ENCODE assay signal across 22 mouse cellular contexts in the genomic region with DNA sequence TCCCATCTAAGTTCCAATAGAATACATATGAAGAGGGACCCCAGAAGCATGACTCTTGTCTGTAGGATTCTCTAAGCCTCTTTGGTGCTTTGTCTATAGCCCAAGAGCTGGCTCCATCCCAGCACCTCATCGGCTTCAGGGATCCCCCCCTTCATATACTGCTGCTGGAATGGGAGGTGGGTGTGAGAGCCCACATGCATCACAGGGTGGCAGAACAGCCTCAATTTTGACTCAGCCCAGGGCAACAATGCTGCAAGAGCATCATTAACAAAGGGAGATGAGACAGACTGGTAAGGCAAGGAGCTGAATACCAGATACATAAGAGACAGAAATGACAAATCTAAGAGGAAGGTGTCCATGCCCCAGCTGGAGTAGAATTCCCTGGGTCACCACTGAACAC. TPM values are rescaled to one million over a fixed set of nuclear protein-coding genes. Genes with fewer than 3 reads are reported as not detected.
A peak's percentile ranks its signal among the peaks of the same experiment; 100 is the strongest.
DNase-seq lines count a peak whose midpoint lies in the region; ATAC-seq and TF ChIP-seq lines count a peak whose summit lies in the region.
"Had no signal": no experiment of that assay in that cellular context is flagged by ENCODE, and none has a peak within 500 bp of the region (broad histone marks: within the 10 kb centered on the region; RNA-seq: fewer than 3 reads in every experiment).

No protein-coding gene starts in this region.

- no peak overlapping the region for H3K9ac ChIP-seq in forebrain, embryonic 13.5 days
- H3K9ac ChIP-seq in forebrain, embryonic 12.5 days, result no peak overlapping the region
- no peak overlapping the region for H3K9ac ChIP-seq in midbrain, embryonic 12.5 days (replicated peaks)
- H3K9ac ChIP-seq in midbrain, embryonic 11.5 days (ENCODE audit: low read length), result no peak overlapping the region
- no peak overlapping the region for H3K9ac ChIP-seq in forebrain, postnatal 0 days
- no peak overlapping the region for H3K9ac ChIP-seq in neural tube, embryonic 14.5 days (replicated peaks; ENCODE audit: low read depth, low read length)
- H3K9ac ChIP-seq: embryonic facial prominence, embryonic 15.5 days; heart, embryonic 15.5 days; limb, embryonic 15.5 days had no signal

- peaks cover 22% of the 10 kb centered on the region for H3K36me3 ChIP-seq in forebrain, embryonic 13.5 days (ENCODE audit: poor library complexity, severe bottlenecking)
- H3K36me3 ChIP-seq in forebrain, embryonic 12.5 days (replicated peaks), result peaks cover 18% of the 10 kb centered on the region
- peaks cover 12% of the 10 kb centered on the region; the same call in 1 of the 2 replicates for H3K36me3 ChIP-seq in midbrain, embryonic 12.5 days
- H3K36me3 ChIP-seq in midbrain, embryonic 11.5 days (ENCODE audit: control insufficient read depth, insufficient read depth, low read length), result peaks cover 3% of the 10 kb centered on the region; the same call in 1 of the 2 replicates
- peaks cover 13% of the 10 kb centered on the region for H3K36me3 ChIP-seq in forebrain, postnatal 0 days (ENCODE audit: insufficient read depth)
- peaks cover 8% of the 10 kb centered on the region; the same call in 1 of the 2 replicates for H3K36me3 ChIP-seq in neural tube, embryonic 14.5 days (ENCODE audit: control insufficient read depth, insufficient read depth, low read length)
- H3K36me3 ChIP-seq: heart, embryonic 15.5 days had no signal

- no peak overlapping the region for H3K4me2 ChIP-seq in forebrain, embryonic 13.5 days
- H3K4me2 ChIP-seq in forebrain, embryonic 12.5 days, result no peak overlapping the region
- H3K4me2 ChIP-seq in midbrain, embryonic 12.5 days (replicated peaks), result no peak overlapping the region
- H3K4me2 ChIP-seq in midbrain, embryonic 11.5 days, result no peak overlapping the region
- H3K4me2 ChIP-seq in forebrain, postnatal 0 days (ENCODE audit: low read depth), result no peak overlapping the region
- H3K4me2 ChIP-seq in neural tube, embryonic 14.5 days (ENCODE audit: low read depth, low read length), result no peak overlapping the region
- H3K4me2 ChIP-seq: embryonic facial prominence, embryonic 15.5 days; heart, embryonic 15.5 days; limb, embryonic 15.5 days had no signal

- TF ChIP-seq CTCF in forebrain, postnatal 0 days (IDR thresholded peaks at IDR 0.05; ENCODE audit: low read depth), result peak; percentile 37

- H3K27ac ChIP-seq in forebrain, embryonic 13.5 days, result no peak overlapping the region
- H3K27ac ChIP-seq in forebrain, embryonic 12.5 days, result no peak overlapping the region
- 0 out of 2 replicates have a peak overlapping the region, but pooled peaks have one; percentile 25 for H3K27ac ChIP-seq in midbrain, embryonic 12.5 days (replicated peaks)
- H3K27ac ChIP-seq in midbrain, embryonic 11.5 days (ENCODE audit: low read depth, low read length), result no peak overlapping the region
- H3K27ac ChIP-seq in forebrain, postnatal 0 days (ENCODE audit: low read depth, low read length), result no peak overlapping the region
- H3K27ac ChIP-seq in neural tube, embryonic 14.5 days (ENCODE audit: low read depth, low read length), result no peak overlapping the region
- H3K27ac ChIP-seq: embryonic facial prominence, embryonic 15.5 days; heart, embryonic 15.5 days; limb, embryonic 15.5 days had no signal

- DNase-seq in midbrain, embryonic 11.5 days (ENCODE audit: low spot score, missing footprints), result no peak
- no peak for DNase-seq in forebrain, postnatal 0 days
- no peak for DNase-seq in thymus, postnatal 14 days
- no peak for DNase-seq in thymus, adult 18-20 months
- DNase-seq: adrenal gland, postnatal 14 days; cerebellum, adult 9-10 months; gastrocnemius, postnatal 10 days; heart, adult 18-20 months; kidney, adult 11 months; kidney, postnatal 14 days; layer of hippocampus, adult 9-11 months; lung, postnatal 10 days; right cerebral cortex, postnatal 25 days; thymus, postnatal 4 days had no signal

- H3K9me3 ChIP-seq in forebrain, embryonic 13.5 days (replicated peaks), result no peaks in the 10 kb centered on the region
- no peaks in the 10 kb centered on the region for H3K9me3 ChIP-seq in forebrain, embryonic 12.5 days
- no peaks in the 10 kb centered on the region for H3K9me3 ChIP-seq in midbrain, embryonic 12.5 days
- no peaks in the 10 kb centered on the region for H3K9me3 ChIP-seq in midbrain, embryonic 11.5 days (ENCODE audit: control insufficient read depth, low read length)
- no peaks in the 10 kb centered on the region for H3K9me3 ChIP-seq in forebrain, postnatal 0 days (ENCODE audit: low read length)
- no peaks in the 10 kb centered on the region for H3K9me3 ChIP-seq in neural tube, embryonic 14.5 days (ENCODE audit: control insufficient read depth, low read length)
- H3K9me3 ChIP-seq: embryonic facial prominence, embryonic 15.5 days; heart, embryonic 15.5 days; limb, embryonic 15.5 days had no signal

- H3K27me3 ChIP-seq in forebrain, embryonic 13.5 days, result no peaks in the 10 kb centered on the region
- no peaks in the 10 kb centered on the region for H3K27me3 ChIP-seq in forebrain, embryonic 12.5 days
- no peaks in the 10 kb centered on the region for H3K27me3 ChIP-seq in midbrain, embryonic 12.5 days
- H3K27me3 ChIP-seq in midbrain, embryonic 11.5 days (ENCODE audit: control insufficient read depth, insufficient read depth, low read length), result no peaks in the 10 kb centered on the region
- H3K27me3 ChIP-seq in forebrain, postnatal 0 days (ENCODE audit: insufficient read depth, low read length), result no peaks in the 10 kb centered on the region
- H3K27me3 ChIP-seq in neural tube, embryonic 14.5 days (ENCODE audit: control insufficient read depth, insufficient read depth, low read length), result no peaks in the 10 kb centered on the region
- H3K27me3 ChIP-seq: embryonic facial prominence, embryonic 15.5 days; heart, embryonic 15.5 days; limb, embryonic 15.5 days had no signal

- WGBS in forebrain, embryonic 13.5 days, result 75% methylated on average over 1 of the region's 1 CpGs
- WGBS in forebrain, embryonic 12.5 days, result 87% methylated on average over 1 of the region's 1 CpGs
- WGBS in midbrain, embryonic 12.5 days, result 91% methylated on average over 1 of the region's 1 CpGs
- WGBS in midbrain, embryonic 11.5 days, result 86% methylated on average over 1 of the region's 1 CpGs
- 53% methylated on average over 1 of the region's 1 CpGs for WGBS in forebrain, postnatal 0 days
- WGBS in neural tube, embryonic 14.5 days, result 76% methylated on average over 1 of the region's 1 CpGs

- peak; percentile 28; the same call in 1 of the 2 replicates for ATAC-seq in forebrain, embryonic 13.5 days
- ATAC-seq in forebrain, embryonic 12.5 days (ENCODE audit: low FRiP score), result no peak
- no peak for ATAC-seq in midbrain, embryonic 12.5 days (ENCODE audit: low FRiP score, low read depth)
- ATAC-seq in midbrain, embryonic 11.5 days (ENCODE audit: low FRiP score), result no peak
- ATAC-seq in forebrain, postnatal 0 days, result peak; percentile 72
- peak; percentile 35; the same call in 1 of the 2 replicates for ATAC-seq in neural tube, embryonic 14.5 days (ENCODE audit: low read depth)
- ATAC-seq: activated CD4-positive, CD25-positive, alpha-beta regulatory T cell, adult 4 months had no signal

- no peak overlapping the region for H3K4me3 ChIP-seq in forebrain, embryonic 13.5 days
- H3K4me3 ChIP-seq in forebrain, embryonic 12.5 days (replicated peaks), result no peak overlapping the region
- H3K4me3 ChIP-seq in midbrain, embryonic 12.5 days, result no peak overlapping the region
- no peak overlapping the region for H3K4me3 ChIP-seq in midbrain, embryonic 11.5 days (ENCODE audit: low read depth, low read length)
- no peak overlapping the region for H3K4me3 ChIP-seq in forebrain, postnatal 0 days (ENCODE audit: low read depth, low read length)
- H3K4me3 ChIP-seq in neural tube, embryonic 14.5 days (ENCODE audit: low read depth, low read length), result no peak overlapping the region
- H3K4me3 ChIP-seq: embryonic facial prominence, embryonic 15.5 days; heart, embryonic 15.5 days; limb, embryonic 15.5 days had no signal

- H3K4me1 ChIP-seq in forebrain, embryonic 13.5 days, result no peaks in the 10 kb centered on the region
- H3K4me1 ChIP-seq in forebrain, embryonic 12.5 days, result no peaks in the 10 kb centered on the region
- H3K4me1 ChIP-seq in midbrain, embryonic 12.5 days, result no peaks in the 10 kb centered on the region
- H3K4me1 ChIP-seq in midbrain, embryonic 11.5 days (ENCODE audit: control insufficient read depth, insufficient read depth, low read length), result no peaks in the 10 kb centered on the region
- no peaks in the 10 kb centered on the region for H3K4me1 ChIP-seq in forebrain, postnatal 0 days (ENCODE audit: insufficient read depth)
- no peaks in the 10 kb centered on the region for H3K4me1 ChIP-seq in neural tube, embryonic 14.5 days (ENCODE audit: control insufficient read depth, insufficient read depth, low read length)

RNA-seq across cellular contexts. Expression of gene Ikbke, which starts 4.8 kb away (rescaled TPM):
- polyA plus RNA-seq in forebrain, embryonic 13.5 days (2015; fragmentation: Nextera tagmentation; extraction: Ambion mirVana), result 0.21 and 0.39 TPM in 2 replicates
- polyA plus RNA-seq in forebrain, embryonic 12.5 days (2016; fragmentation: Nextera tagmentation; extraction: Ambion mirVana), result 0.72 and 0.88 TPM in 2 replicates
- polyA plus RNA-seq in midbrain, embryonic 12.5 days (2016; fragmentation: Nextera tagmentation; extraction: Ambion mirVana), result 0.69 and 1.3 TPM in 2 replicates
- polyA plus RNA-seq in midbrain, embryonic 11.5 days (2014; fragmentation: Nextera tagmentation; extraction: Ambion mirVana), result 0.55 and 0.57 TPM in 2 replicates
- 1.9 and 2.6 TPM in 2 replicates for total RNA-seq in forebrain, postnatal 0 days (2014; rRNA removed)
- 0.65 and 0.73 TPM in 2 replicates for polyA plus RNA-seq in forebrain, postnatal 0 days (2015; fragmentation: Nextera tagmentation; extraction: Ambion mirVana)
- 0.55 and 0.93 TPM in 2 replicates for polyA plus RNA-seq in neural tube, embryonic 14.5 days (2014; fragmentation: Nextera tagmentation; extraction: Ambion mirVana)

RNA-seq across cellular contexts. Expression of gene Rassf5, which starts 39.1 kb away (rescaled TPM):
- polyA plus RNA-seq in forebrain, embryonic 13.5 days (2015; fragmentation: Nextera tagmentation; extraction: Ambion mirVana), result 0.98 and 1.1 TPM in 2 replicates
- 0.98 and 1.1 TPM in 2 replicates for polyA plus RNA-seq in forebrain, embryonic 12.5 days (2016; fragmentation: Nextera tagmentation; extraction: Ambion mirVana)
- polyA plus RNA-seq in midbrain, embryonic 12.5 days (2016; fragmentation: Nextera tagmentation; extraction: Ambion mirVana), result 1.3 and 1.4 TPM in 2 replicates
- 0.52 and 1.00 TPM in 2 replicates for polyA plus RNA-seq in midbrain, embryonic 11.5 days (2014; fragmentation: Nextera tagmentation; extraction: Ambion mirVana)
- total RNA-seq in forebrain, postnatal 0 days (2014; rRNA removed), result 2.2 and 6.7 TPM in 2 replicates
- 1.6 and 2.7 TPM in 2 replicates for polyA plus RNA-seq in forebrain, postnatal 0 days (2015; fragmentation: Nextera tagmentation; extraction: Ambion mirVana)
- polyA plus RNA-seq in neural tube, embryonic 14.5 days (2014; fragmentation: Nextera tagmentation; extraction: Ambion mirVana), result 4.8 and 5.7 TPM in 2 replicates

Comparison
In these comparisons a context has a peak if more than half of its experiments do, and no peak if none do; other contexts are left out.
1. ATAC-seq: peak in forebrain, embryonic 13.5 days (single experiment), forebrain, postnatal 0 days (single experiment) and neural tube, embryonic 14.5 days (single experiment); none in forebrain, embryonic 12.5 days (single experiment), midbrain, embryonic 12.5 days (single experiment) and midbrain, embryonic 11.5 days (single experiment).